Mouse (Mus musculus) heart, postnatal 0 days (tissue): ENCODE measurements around the gene Shroom1. TPM values are rescaled to one million over a fixed set of nuclear protein-coding genes. Genes with fewer than 3 reads are reported as not detected.

Source experiments
- ATAC-seq: fragments of 200-750 bp; cut with Nextera tagmentation; 2 replicates; pipeline ENCODE4 v1.8.0; 2017; ENCODE audit warnings: low read depth, moderate number of reproducible peaks, moderate library complexity; ENCODE audit not compliant: insufficient read depth
- DNase-seq: peaks from one replicate; pipeline ENCODE4 v3.0.0-alpha.2; 2016; ENCODE audit warnings: low spot score
- H3K27ac ChIP-seq: fragments of 300-500 bp; sonication (generic); 2 replicates; pipeline ENCODE4 v1.5.1; 2014; ENCODE audit warnings: low read depth, mild to moderate bottlenecking
- H3K27me3 ChIP-seq: fragments of 300-500 bp; sonication (generic); 2 replicates; pipeline ENCODE4 v1.6.1; 2014; ENCODE audit warnings: low read length, mixed read lengths; ENCODE audit not compliant: control insufficient read depth, insufficient read depth
- H3K36me3 ChIP-seq: fragments of 300-500 bp; sonication (generic); replicated peaks from 2 replicates; pipeline ENCODE4 v1.6.1; 2014; ENCODE audit warnings: low read length, mixed read lengths; ENCODE audit not compliant: control insufficient read depth, insufficient read depth
- H3K4me1 ChIP-seq: fragments of 300-500 bp; sonication (generic); 2 replicates; pipeline ENCODE4 v1.6.1; 2014; ENCODE audit warnings: antibody characterized with exemption; ENCODE audit not compliant: control insufficient read depth, insufficient read depth
- H3K4me2 ChIP-seq: fragments of 300-500 bp; sonication (generic); 2 replicates; pipeline ENCODE4 v1.6.1; 2014; ENCODE audit warnings: low read depth, mild to moderate bottlenecking, low read length, moderate library complexity
- H3K4me3 ChIP-seq: fragments of 300-500 bp; sonication (generic); 2 replicates; pipeline ENCODE4 v1.5.1; 2014; ENCODE audit warnings: low read depth, low read length
- H3K9ac ChIP-seq: fragments of 300-500 bp; sonication (generic); replicated peaks from 2 replicates; pipeline ENCODE4 v1.6.1; 2014; ENCODE audit warnings: low read depth, low read length, mixed read lengths
- H3K9me3 ChIP-seq: fragments of 300-500 bp; sonication (generic); replicated peaks from 2 replicates; pipeline ENCODE4 v1.6.1; 2016; ENCODE audit warnings: low read length; ENCODE audit not compliant: control insufficient read depth
- CTCF ChIP-seq: IDR thresholded peaks from 2 replicates; pipeline ENCODE4 v1.5.1; 2016; ENCODE audit warnings: antibody characterized with exemption, control low read depth, low read depth
- EP300 ChIP-seq: IDR thresholded peaks from 2 replicates; pipeline ENCODE4 v1.6.1; 2016; ENCODE audit warnings: antibody characterized with exemption, low read depth
- WGBS: fragments of 180-500 bp; shearing (Covaris S2); extraction: QIAGEN DNeasy Blood & Tissue Kit; methylation state at CpG from one replicate; pipeline ENCODE4 v1.1.7; 2014; 5-methylcytosine and 5-hydroxymethylcytosine counted together
- microRNA-seq: library from miRNA; unstranded; fragments of <30 nt; microRNA quantifications from one replicate; pipeline ENCODE4, GENCODE M21; 2016
- polyA plus RNA-seq: library from polyadenylated mRNA; unstranded; fragments of >200 nt; fragmentation: Nextera tagmentation; extraction: Ambion mirVana; gene quantifications from 2 replicates; pipeline ENCODE4 v1.2.1, GENCODE M21; 2015
- total RNA-seq: library from RNA; depleted of rRNA; stranded (reverse); fragments of >200 nt; gene quantifications from 2 replicates; pipeline ENCODE4 v1.2.3, GENCODE M21; 2014; ENCODE audit warnings: low replicate concordance; rRNA removed

Shroom1 gene
- total and polyA plus RNA-seq, 2 experiments from 2014 or later = 0.40 to 2.9 TPM

DNA sequence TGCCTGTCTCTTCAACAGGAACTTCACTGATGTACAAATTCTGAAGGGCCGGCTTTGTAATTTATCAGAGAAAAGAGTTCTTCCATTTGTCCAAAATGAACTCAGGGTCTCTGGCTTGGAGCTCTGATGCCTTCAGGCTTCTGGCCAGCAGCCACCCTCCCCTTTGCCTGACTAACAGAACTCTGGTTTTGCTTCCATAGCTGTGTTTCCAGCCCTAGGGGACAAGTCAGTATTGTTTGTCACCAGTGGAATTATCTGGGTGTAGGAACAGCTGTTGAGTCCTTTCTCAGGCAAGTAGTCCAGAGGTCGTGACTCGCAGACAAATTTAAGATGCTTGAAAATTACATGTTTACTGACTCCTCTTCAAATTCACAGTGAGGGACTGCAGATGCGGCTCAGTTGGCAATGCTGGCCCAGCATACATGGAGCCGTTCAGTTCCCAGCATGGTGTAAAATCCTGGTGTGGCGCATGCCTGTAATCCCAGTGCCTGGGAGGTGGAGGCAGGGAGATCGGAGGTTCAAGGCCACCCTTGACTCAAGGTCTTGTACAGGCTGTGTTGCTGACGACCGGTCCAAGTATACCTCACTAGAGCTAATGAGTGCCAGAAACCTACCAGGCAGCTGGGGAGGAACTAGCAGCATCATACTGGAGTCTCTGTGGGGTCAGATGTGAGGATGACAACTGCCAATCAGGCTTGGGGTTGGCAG, 50.2 kb downstream of the Shroom1 start:
- Histone ChIP-seq H3K27ac (peak overlapping the region; percentile 70), H3K4me1 (no peaks in the 10 kb centered on the region), H3K4me2 (no peak overlapping the region), H3K9ac (no peak overlapping the region), H3K9me3 (no peaks in the 10 kb centered on the region), H3K4me3 (no peak overlapping the region), H3K36me3 (no peaks in the 10 kb centered on the region), H3K27me3 (no peaks in the 10 kb centered on the region)
- ATAC-seq = peak; percentile 32; the same call in 1 of the 2 replicates
- no peak for DNase-seq
- 81% methylated on average over 9 of the region's 9 CpGs for whole genome bisulfite sequencing
- TF ChIP-seq CTCF (no peak), EP300 (no peak)

DNA sequence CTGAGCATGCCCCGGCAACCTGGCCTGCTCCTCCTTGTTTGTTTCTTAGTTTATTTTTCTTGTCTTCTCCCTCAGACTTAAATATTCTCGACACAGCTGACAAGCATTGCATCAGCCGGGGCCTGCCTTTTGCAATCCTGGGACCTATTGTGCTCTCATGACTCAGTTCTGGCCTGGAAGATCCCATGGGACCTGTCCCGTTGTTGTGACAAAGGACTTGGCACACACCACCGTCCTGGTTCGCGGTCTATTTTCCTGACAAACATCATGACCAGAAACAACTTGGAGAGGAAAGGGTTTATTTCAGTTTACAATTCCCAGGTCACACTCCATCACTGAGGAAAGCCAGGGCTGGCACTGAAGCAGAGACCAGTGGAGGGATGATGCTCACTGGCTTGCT, 51.1 kb downstream of the Shroom1 start:
- DNase-seq (peak; percentile 62), ATAC-seq (peak; percentile 67)
- H3K9ac ChIP-seq = no peak overlapping the region
- H3K4me2 ChIP-seq = no peak overlapping the region
- TF ChIP-seq CTCF = no peak
- no peak for TF ChIP-seq EP300
- no peaks in the 10 kb centered on the region for H3K4me1 ChIP-seq
- no peaks in the 10 kb centered on the region for H3K36me3 ChIP-seq
- H3K4me3 ChIP-seq = no peak overlapping the region
- no peaks in the 10 kb centered on the region for H3K27me3 ChIP-seq
- H3K27ac ChIP-seq = peak overlapping the region; percentile 70
- H3K9me3 ChIP-seq = no peaks in the 10 kb centered on the region
- 56% methylated on average over 7 of the region's 7 CpGs for WGBS

DNA sequence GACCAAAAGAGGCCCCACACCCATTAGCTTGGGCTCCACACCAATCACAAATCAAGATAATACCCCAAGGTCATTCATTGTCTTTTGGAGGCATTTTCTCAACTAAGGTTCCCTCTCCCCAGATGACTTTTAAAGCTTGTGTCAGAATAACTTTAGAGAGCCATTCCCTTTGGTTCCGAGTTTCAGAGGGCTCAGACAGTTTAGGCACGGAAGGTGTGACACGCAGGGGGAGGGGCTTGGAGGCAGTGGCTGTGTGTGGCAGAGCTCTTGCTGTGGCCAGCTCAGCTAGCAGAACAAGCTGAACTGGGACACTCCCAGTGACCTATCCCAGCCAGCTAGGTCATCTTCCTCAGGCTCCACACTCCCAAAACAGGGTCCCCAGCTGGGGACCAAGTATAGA, 51.6 kb downstream of the Shroom1 start:
- no peak for DNase-seq
- Histone ChIP-seq H3K27me3 (no peaks in the 10 kb centered on the region), H3K4me3 (no peak overlapping the region), H3K27ac (peak overlapping the region; percentile 43), H3K36me3 (no peaks in the 10 kb centered on the region), H3K9me3 (no peaks in the 10 kb centered on the region), H3K4me1 (no peaks in the 10 kb centered on the region), H3K4me2 (no peak overlapping the region), H3K9ac (no peak overlapping the region)
- TF ChIP-seq EP300 (no peak), CTCF (no peak)
- 62% methylated on average over 3 of the region's 3 CpGs for WGBS
- ATAC-seq = 0 out of 2 replicates have a peak, but pooled peaks have one; percentile 4

DNA sequence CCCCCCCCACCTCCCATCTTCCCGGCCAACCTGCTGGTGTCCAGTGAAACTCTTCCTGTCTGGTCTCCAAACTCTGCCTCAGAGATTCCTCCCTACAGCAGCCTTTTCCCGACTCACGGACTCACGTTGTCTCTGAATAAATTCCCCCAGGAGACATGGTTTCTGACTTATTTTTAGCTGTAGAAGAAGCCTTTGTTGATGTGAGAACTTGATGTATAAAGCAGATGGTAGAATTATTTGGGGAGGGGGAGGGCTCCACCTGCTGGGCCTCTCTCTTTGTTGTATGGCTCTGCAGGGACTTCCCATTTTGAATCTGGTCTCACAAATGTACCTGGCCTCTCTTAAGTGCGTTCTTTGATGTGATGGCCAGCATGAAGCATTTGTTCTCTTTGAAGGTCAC, 53.3 kb downstream of the Shroom1 start:
- H3K4me2 ChIP-seq = no peak overlapping the region
- H3K27me3 ChIP-seq = no peaks in the 10 kb centered on the region
- no peak overlapping the region for H3K27ac ChIP-seq
- 19% methylated on average over 5 of the region's 5 CpGs for WGBS
- no peaks in the 10 kb centered on the region for H3K36me3 ChIP-seq
- TF ChIP-seq CTCF = no peak
- no peak for TF ChIP-seq EP300
- no peak overlapping the region for H3K4me3 ChIP-seq
- H3K9ac ChIP-seq = no peak overlapping the region
- no peaks in the 10 kb centered on the region for H3K4me1 ChIP-seq
- ATAC-seq = no peak
- H3K9me3 ChIP-seq = no peaks in the 10 kb centered on the region
- no peak for DNase-seq

DNA sequence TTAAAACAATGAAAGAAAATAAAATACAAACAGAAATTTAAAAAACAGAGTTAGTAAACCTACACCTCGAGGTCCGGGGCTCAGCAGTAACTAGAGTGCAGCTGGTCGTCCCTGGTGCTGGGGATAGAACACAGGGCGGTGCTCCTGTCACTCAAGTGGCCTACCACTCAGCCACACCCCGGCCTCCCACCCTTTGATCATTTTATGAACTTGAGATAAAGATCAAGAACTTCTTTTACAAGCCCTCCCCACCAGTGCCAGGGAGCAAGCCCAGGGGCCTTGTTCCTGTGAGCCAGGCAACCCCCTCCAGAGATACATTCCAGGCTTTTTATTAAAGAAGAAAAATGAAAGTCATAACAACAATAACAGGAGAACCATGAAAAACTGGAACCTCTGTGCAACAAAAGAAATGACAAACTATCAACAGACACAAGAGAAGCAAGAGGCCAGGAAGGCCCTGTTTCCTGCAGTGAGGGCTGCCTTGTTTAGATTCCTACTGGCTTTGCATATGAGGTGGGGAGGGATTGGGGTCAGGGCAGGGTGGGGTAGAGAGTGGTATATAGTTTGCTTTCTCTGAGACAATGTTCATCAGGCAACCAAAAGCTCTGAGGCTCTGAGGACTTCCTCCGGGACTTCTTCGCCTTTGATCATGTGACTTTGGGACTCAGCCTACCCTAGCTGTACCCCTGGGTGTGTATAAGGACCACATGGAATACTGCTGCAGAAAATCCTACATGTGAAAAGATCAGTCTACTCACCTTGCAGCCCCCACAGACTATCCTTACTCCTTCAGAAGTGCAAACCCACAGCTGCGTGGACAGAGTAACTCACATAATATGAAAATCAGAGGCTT, 60.0 kb downstream of the Shroom1 start:
- no peaks in the 10 kb centered on the region for H3K36me3 ChIP-seq
- no peak for TF ChIP-seq EP300
- TF ChIP-seq CTCF = no peak
- H3K9ac ChIP-seq = no peak overlapping the region
- no peaks in the 10 kb centered on the region for H3K9me3 ChIP-seq
- no peak overlapping the region for H3K4me2 ChIP-seq
- ATAC-seq (no peak), DNase-seq (no peak)
- peaks cover 13% of the 10 kb centered on the region for H3K4me1 ChIP-seq
- H3K27ac ChIP-seq = no peak overlapping the region
- 59% methylated on average over 8 of the region's 8 CpGs for WGBS
- H3K4me3 ChIP-seq = no peak overlapping the region
- no peaks in the 10 kb centered on the region for H3K27me3 ChIP-seq

Small RNA genes within 50 kb of the gene (microRNA-seq; reads per million reads assigned to microRNA genes)
- not detected for gene Mir6920

Other genes with a start within 250 kb of the Shroom1 start
- gene Hspa4, start 156.7 kb upstream of the Shroom1 start, total RNA-seq = 54.0 and 64.3 TPM in 2 replicates
- gene Hspa4, start 156.7 kb upstream of the Shroom1 start, polyA plus RNA-seq = 59.0 and 75.6 TPM in 2 replicates
- gene Zcchc10, start 132.5 kb upstream of the Shroom1 start, total RNA-seq = 1.2 TPM in 1 of 2 replicates, not detected in the other
- 15.3 and 15.4 TPM in 2 replicates for gene Zcchc10, start 132.5 kb upstream of the Shroom1 start, polyA plus RNA-seq
- gene Aff4, start 106.4 kb upstream of the Shroom1 start, total RNA-seq = 59.6 and 70.1 TPM in 2 replicates
- 27.6 and 36.0 TPM in 2 replicates for gene Aff4, start 106.4 kb upstream of the Shroom1 start, polyA plus RNA-seq
- gene Leap2, start 34.0 kb upstream of the Shroom1 start, total RNA-seq = not detected in 2 replicates
- not detected in 2 replicates for gene Leap2, start 34.0 kb upstream of the Shroom1 start, polyA plus RNA-seq
- gene Uqcrq, start 26.4 kb upstream of the Shroom1 start, total RNA-seq = 76.4 and 97.1 TPM in 2 replicates
- gene Uqcrq, start 26.4 kb upstream of the Shroom1 start, polyA plus RNA-seq = 3,062 and 3,250 TPM in 2 replicates
- 0.08 and 0.95 TPM in 2 replicates for gene Gdf9, start 26.2 kb upstream of the Shroom1 start, total RNA-seq
- 0.79 and 1.1 TPM in 2 replicates for gene Gdf9, start 26.2 kb upstream of the Shroom1 start, polyA plus RNA-seq
- gene Gm10447, start 95 bp upstream of the Shroom1 start, total RNA-seq = not detected in 2 replicates
- gene Gm10447, start 95 bp upstream of the Shroom1 start, polyA plus RNA-seq = 0.04 TPM in 1 of 2 replicates, not detected in the other
- gene Gm9837, start 13.3 kb downstream of the Shroom1 start, total RNA-seq = not detected in 2 replicates
- gene Gm9837, start 13.3 kb downstream of the Shroom1 start, polyA plus RNA-seq = not detected in 2 replicates
- gene Gm9945, start 23.0 kb downstream of the Shroom1 start, total RNA-seq = not detected in 2 replicates
- not detected in 2 replicates for gene Gm9945, start 23.0 kb downstream of the Shroom1 start, polyA plus RNA-seq
- not detected in 2 replicates for gene Sowaha, start 23.1 kb downstream of the Shroom1 start, total RNA-seq
- gene Sowaha, start 23.1 kb downstream of the Shroom1 start, polyA plus RNA-seq = 0.04 and 0.08 TPM in 2 replicates
- 47.1 and 55.8 TPM in 2 replicates for gene Sept8, start 62.1 kb downstream of the Shroom1 start, total RNA-seq
- gene Sept8, start 62.1 kb downstream of the Shroom1 start, polyA plus RNA-seq = 10.3 and 11.5 TPM in 2 replicates
- 6.1 and 17.5 TPM in 2 replicates for gene Kif3a, start 110.2 kb downstream of the Shroom1 start, total RNA-seq
- gene Kif3a, start 110.2 kb downstream of the Shroom1 start, polyA plus RNA-seq = 23.7 and 24.3 TPM in 2 replicates
- gene Il4, start 161.5 kb downstream of the Shroom1 start, total RNA-seq = not detected in 2 replicates
- gene Il4, start 161.5 kb downstream of the Shroom1 start, polyA plus RNA-seq = 0.30 TPM in 1 of 2 replicates, not detected in the other
- gene Il13, start 177.5 kb downstream of the Shroom1 start, total RNA-seq = not detected in 2 replicates
- gene Il13, start 177.5 kb downstream of the Shroom1 start, polyA plus RNA-seq = not detected in 2 replicates